Mouse (Mus musculus) hindbrain, embryonic 12.5 days (tissue): Measurements from ENCODE around the gene Siae. TPM values are rescaled to one million over a fixed set of nuclear protein-coding genes. Genes with fewer than 3 reads are reported as not detected.

Source experiments
- ATAC-seq: fragments of 200-750 bp; cut with Nextera tagmentation; 2 replicates; pipeline ENCODE4 v1.8.0; 2017; ENCODE audit warnings: moderate TSS enrichment; ENCODE audit not compliant: low FRiP score
- H3K27ac ChIP-seq: fragments of 300-500 bp; sonication (generic); 2 replicates; pipeline ENCODE4 v1.5.1; 2016; ENCODE audit warnings: mild to moderate bottlenecking
- H3K27me3 ChIP-seq: fragments of 300-500 bp; sonication (generic); 2 replicates; pipeline ENCODE4 v1.6.1; 2016; ENCODE audit warnings: mild to moderate bottlenecking
- H3K36me3 ChIP-seq: fragments of 300-500 bp; sonication (generic); 2 replicates; pipeline ENCODE4 v1.6.1; 2016; ENCODE audit warnings: mild to moderate bottlenecking
- H3K4me1 ChIP-seq: fragments of 300-500 bp; sonication (generic); 2 replicates; pipeline ENCODE4 v1.6.1; 2016
- H3K4me2 ChIP-seq: fragments of 300-500 bp; sonication (generic); replicated peaks from 2 replicates; pipeline ENCODE4 v1.6.1; 2016; ENCODE audit warnings: mild to moderate bottlenecking
- H3K4me3 ChIP-seq: fragments of 300-500 bp; sonication (generic); 2 replicates; pipeline ENCODE4 v1.5.1; 2016; ENCODE audit warnings: mild to moderate bottlenecking
- H3K9ac ChIP-seq: fragments of 300-500 bp; sonication (generic); 2 replicates; pipeline ENCODE4 v1.6.1; 2016; ENCODE audit warnings: mild to moderate bottlenecking, moderate library complexity
- H3K9me3 ChIP-seq: fragments of 300-500 bp; sonication (generic); replicated peaks from 2 replicates; pipeline ENCODE4 v1.6.1; 2016; ENCODE audit warnings: mild to moderate bottlenecking
- WGBS: fragments of 180-500 bp; shearing (Covaris S2); methylation state at CpG from one replicate; pipeline ENCODE4 v1.1.7; 2016; 5-methylcytosine and 5-hydroxymethylcytosine counted together
- polyA plus RNA-seq: library from polyadenylated mRNA; unstranded; fragments of >200 nt; fragmentation: Nextera tagmentation; extraction: Ambion mirVana; gene quantifications from 2 replicates; pipeline ENCODE4 v1.2.1, GENCODE M21; 2016

The Siae gene
- polyA plus RNA-seq, 1 experiment from 2014 or later, result 9.4 TPM

- Histone ChIP-seq H3K9me3 (no peaks in the 10 kb centered on the region), H3K27me3 (no peaks in the 10 kb centered on the region), H3K27ac (no peak overlapping the region), H3K4me3 (no peak overlapping the region), H3K4me2 (no peak overlapping the region), H3K9ac (no peak overlapping the region), H3K36me3 (no peaks in the 10 kb centered on the region), H3K4me1 (peaks cover 11% of the 10 kb centered on the region)
- 69% methylated on average over 1 of the region's 1 CpGs for WGBS
- no peak for ATAC-seq
Observed at GRCm38 (mm10) chr9:37563805-37564204, 8.3 kb downstream of the Siae start.

GRCm38 (mm10) chr9:37567019-37567418 is 11.5 kb downstream of the Siae start:
- Histone ChIP-seq H3K9me3 (no peaks in the 10 kb centered on the region), H3K27ac (no peak overlapping the region), H3K9ac (no peak overlapping the region), H3K4me3 (no peak overlapping the region), H3K27me3 (no peaks in the 10 kb centered on the region), H3K4me2 (no peak overlapping the region), H3K36me3 (no peaks in the 10 kb centered on the region), H3K4me1 (peaks cover 11% of the 10 kb centered on the region)
- no peak for ATAC-seq
- 91% methylated on average over 2 of the region's 2 CpGs for WGBS

GRCm38 (mm10) chr9:37567454-37567853 is 12.0 kb downstream of the Siae start:
- Histone ChIP-seq H3K4me2 (no peak overlapping the region), H3K9me3 (no peaks in the 10 kb centered on the region), H3K27ac (no peak overlapping the region), H3K27me3 (no peaks in the 10 kb centered on the region), H3K4me3 (no peak overlapping the region), H3K36me3 (no peaks in the 10 kb centered on the region), H3K4me1 (peaks cover 11% of the 10 kb centered on the region), H3K9ac (no peak overlapping the region)
- WGBS, result 53% methylated on average over 5 of the region's 5 CpGs
- ATAC-seq, result no peak

GRCm38 (mm10) chr9:37567892-37568604 is 12.6 kb downstream of the Siae start:
- Histone ChIP-seq H3K4me2 (no peak overlapping the region), H3K27ac (no peak overlapping the region), H3K4me3 (no peak overlapping the region), H3K4me1 (peaks cover 11% of the 10 kb centered on the region), H3K9ac (no peak overlapping the region), H3K27me3 (no peaks in the 10 kb centered on the region), H3K9me3 (no peaks in the 10 kb centered on the region), H3K36me3 (no peaks in the 10 kb centered on the region)
- 51% methylated on average over 15 of the region's 15 CpGs for WGBS
- peak; percentile 40; the same call in 1 of the 2 replicates for ATAC-seq

GRCm38 (mm10) chr9:37568605-37569214 is 13.2 kb downstream of the Siae start:
- Histone ChIP-seq H3K27ac (no peak overlapping the region), H3K4me1 (peaks cover 11% of the 10 kb centered on the region), H3K36me3 (no peaks in the 10 kb centered on the region), H3K4me2 (no peak overlapping the region), H3K9me3 (no peaks in the 10 kb centered on the region), H3K4me3 (no peak overlapping the region), H3K9ac (no peak overlapping the region), H3K27me3 (no peaks in the 10 kb centered on the region)
- no peak for ATAC-seq
- WGBS, result 43% methylated on average over 4 of the region's 4 CpGs

GRCm38 (mm10) chr9:37569231-37569835 is 13.8 kb downstream of the Siae start:
- Histone ChIP-seq H3K4me3 (no peak overlapping the region), H3K27me3 (no peaks in the 10 kb centered on the region), H3K36me3 (no peaks in the 10 kb centered on the region), H3K9ac (no peak overlapping the region), H3K4me2 (no peak overlapping the region), H3K27ac (no peak overlapping the region), H3K9me3 (no peaks in the 10 kb centered on the region), H3K4me1 (peaks cover 11% of the 10 kb centered on the region)
- no peak for ATAC-seq
- 87% methylated on average over 2 of the region's 2 CpGs for WGBS

GRCm38 (mm10) chr9:37572204-37572876 is 16.8 kb downstream of the Siae start:
- H3K9me3 ChIP-seq, result no peaks in the 10 kb centered on the region
- no peak for ATAC-seq
- no peak overlapping the region for H3K27ac ChIP-seq
- H3K27me3 ChIP-seq, result no peaks in the 10 kb centered on the region
- 68% methylated on average over 3 of the region's 3 CpGs for WGBS
- no peak overlapping the region for H3K4me3 ChIP-seq
- H3K4me1 ChIP-seq, result peaks cover 19% of the 10 kb centered on the region
- no peaks in the 10 kb centered on the region for H3K36me3 ChIP-seq
- H3K4me2 ChIP-seq, result no peak overlapping the region
- H3K9ac ChIP-seq, result no peak overlapping the region

GRCm38 (mm10) chr9:37576436-37576930 is 21.0 kb downstream of the Siae start:
- peaks cover 8% of the 10 kb centered on the region for H3K4me1 ChIP-seq
- ATAC-seq, result peak; percentile 83
- no peaks in the 10 kb centered on the region for H3K9me3 ChIP-seq
- H3K27me3 ChIP-seq, result no peaks in the 10 kb centered on the region
- peak overlapping the region; percentile 37 for H3K4me2 ChIP-seq
- H3K27ac ChIP-seq, result peak overlapping the region; percentile 48
- H3K4me3 ChIP-seq, result 0 out of 2 replicates have a peak overlapping the region, but pooled peaks have one; percentile 4
- 33% methylated on average over 14 of the region's 14 CpGs for WGBS
- H3K36me3 ChIP-seq, result no peaks in the 10 kb centered on the region
- H3K9ac ChIP-seq, result peak overlapping the region; percentile 18; the same call in 1 of the 2 replicates

- Histone ChIP-seq H3K27me3 (no peaks in the 10 kb centered on the region), H3K27ac (no peak overlapping the region), H3K4me1 (no peaks in the 10 kb centered on the region), H3K4me3 (no peak overlapping the region), H3K9me3 (no peaks in the 10 kb centered on the region), H3K36me3 (no peaks in the 10 kb centered on the region), H3K9ac (no peak overlapping the region), H3K4me2 (no peak overlapping the region)
- ATAC-seq, result no peak
- WGBS, result 80% methylated on average over 5 of the region's 5 CpGs
Observed at GRCm38 (mm10) chr9:37583594-37583993, 28.1 kb downstream of the Siae start.

- Histone ChIP-seq H3K4me1 (no peaks in the 10 kb centered on the region), H3K4me2 (no peak overlapping the region), H3K36me3 (no peaks in the 10 kb centered on the region), H3K27ac (no peak overlapping the region), H3K27me3 (no peaks in the 10 kb centered on the region), H3K9me3 (no peaks in the 10 kb centered on the region; the same call in 1 of the 2 replicates), H3K4me3 (no peak overlapping the region), H3K9ac (no peak overlapping the region)
- WGBS, result 83% methylated on average over 4 of the region's 4 CpGs
- no peak for ATAC-seq
Observed at GRCm38 (mm10) chr9:37586718-37587117, 31.2 kb downstream of the Siae start.

GRCm38 (mm10) chr9:37590381-37590780 is 34.9 kb downstream of the Siae start:
- Histone ChIP-seq H3K27ac (no peak overlapping the region), H3K9me3 (no peaks in the 10 kb centered on the region; the same call in 1 of the 2 replicates), H3K27me3 (no peaks in the 10 kb centered on the region), H3K36me3 (no peaks in the 10 kb centered on the region), H3K4me2 (no peak overlapping the region), H3K4me3 (no peak overlapping the region), H3K9ac (no peak overlapping the region), H3K4me1 (no peaks in the 10 kb centered on the region)
- no peak for ATAC-seq
- 86% methylated on average over 4 of the region's 4 CpGs for WGBS

- Histone ChIP-seq H3K36me3 (no peaks in the 10 kb centered on the region), H3K4me3 (no peak overlapping the region), H3K27ac (no peak overlapping the region), H3K4me1 (no peaks in the 10 kb centered on the region), H3K27me3 (no peaks in the 10 kb centered on the region), H3K9ac (no peak overlapping the region), H3K4me2 (no peak overlapping the region), H3K9me3 (no peaks in the 10 kb centered on the region; the same call in 1 of the 2 replicates)
- 73% methylated on average over 2 of the region's 2 CpGs for WGBS
- no peak for ATAC-seq
Observed at GRCm38 (mm10) chr9:37592025-37592424, 36.5 kb downstream of the Siae start.
